Mouse (Mus musculus) 3134 (cell line): Measurements from ENCODE around the gene Mindy2.

ENCODE experiments used
- DNase-seq: peaks from one replicate; pipeline ENCODE4 v3.0.0-alpha.2; 2011; ENCODE audit warnings: low spot score; ENCODE audit not compliant: insufficient read length; ENCODE audit errors: extremely low read depth

The Mindy2 gene

GRCm38 (mm10) chr9:70657013-70657967 lies at the start of gene Mindy2:
Gene Mindy2, minus strand, starts transcription at chr9:70657174.
- DNase-seq = peak; percentile 97

- no peak for DNase-seq
Observed at GRCm38 (mm10) chr9:70706444-70706843, 49.5 kb upstream of the Mindy2 start.

- no peak for DNase-seq
Observed at GRCm38 (mm10) chr9:70703597-70704203, 46.7 kb upstream of the Mindy2 start.

GRCm38 (mm10) chr9:70698090-70698489 lies 41.1 kb upstream of the Mindy2 start:
- no peak for DNase-seq

- no peak for DNase-seq
Observed at GRCm38 (mm10) chr9:70695723-70696122, 38.7 kb upstream of the Mindy2 start.

GRCm38 (mm10) chr9:70691772-70692693 lies 35.1 kb upstream of the Mindy2 start:
- no peak for DNase-seq

GRCm38 (mm10) chr9:70690579-70690978 lies 33.6 kb upstream of the Mindy2 start:
- no peak for DNase-seq

GRCm38 (mm10) chr9:70689926-70690325 lies 33.0 kb upstream of the Mindy2 start:
- DNase-seq = no peak

- peak; percentile 34 for DNase-seq
Observed at GRCm38 (mm10) chr9:70688301-70688968, 31.5 kb upstream of the Mindy2 start.

GRCm38 (mm10) chr9:70682202-70682601 lies 25.2 kb upstream of the Mindy2 start:
- no peak for DNase-seq

GRCm38 (mm10) chr9:70679132-70680091 lies 22.4 kb upstream of the Mindy2 start:
- DNase-seq = peak; percentile 68

GRCm38 (mm10) chr9:70678682-70679131 lies 21.7 kb upstream of the Mindy2 start, which contains the start of gene Adam10:
Gene Adam10, plus strand, starts transcription at chr9:70678997.
- DNase-seq = peak; percentile 99

GRCm38 (mm10) chr9:70675961-70676360 lies 19.0 kb upstream of the Mindy2 start:
- DNase-seq = no peak

GRCm38 (mm10) chr9:70675117-70675516 lies 18.1 kb upstream of the Mindy2 start:
- peak; percentile 20 for DNase-seq

- no peak for DNase-seq
Observed at GRCm38 (mm10) chr9:70673656-70674055, 16.7 kb upstream of the Mindy2 start.

- no peak for DNase-seq
Observed at GRCm38 (mm10) chr9:70671772-70672579, 15.0 kb upstream of the Mindy2 start.

- no peak for DNase-seq
Observed at GRCm38 (mm10) chr9:70671278-70671677, 14.3 kb upstream of the Mindy2 start.

GRCm38 (mm10) chr9:70670381-70670780 lies 13.4 kb upstream of the Mindy2 start:
- no peak for DNase-seq
